Mouse (Mus musculus): ENCODE measurements around the gene Gm20388.

DNA sequence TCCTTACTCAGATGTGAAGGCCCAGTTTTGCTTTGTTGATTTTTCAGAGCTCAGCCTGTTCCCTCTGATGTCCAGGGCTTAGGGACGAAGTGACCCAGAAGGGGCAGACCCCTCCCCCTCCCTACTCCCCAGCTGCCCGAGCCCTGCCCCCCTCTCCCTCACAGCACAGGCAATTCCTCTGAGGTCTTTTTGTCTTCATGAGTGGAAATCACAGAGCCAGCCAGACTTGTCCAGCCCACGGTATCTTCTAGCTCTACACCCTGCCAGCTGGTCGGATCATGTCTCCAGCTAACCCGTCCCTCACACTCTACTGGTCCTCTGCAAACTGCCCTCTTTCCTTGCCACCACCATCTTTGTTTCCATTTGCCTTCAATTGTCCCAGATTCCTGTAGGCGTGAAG is 123.8 kb downstream of the Gm20388 start:
- TF ChIP-seq CTCF (IDR thresholded peaks at IDR 0.05; ENCODE audit: low read depth), result no peak
- no peak for TF ChIP-seq EP300 (IDR thresholded peaks at IDR 0.05; ENCODE audit: low read depth)

All from liver, embryonic 14.5 days (tissue).